Mouse (Mus musculus): ENCODE data around the gene Tgoln1. TPM values are rescaled to one million over a fixed set of nuclear protein-coding genes. Genes with fewer than 3 reads are reported as not detected.

The Tgoln1 gene
- polyA plus RNA-seq, 1 experiment = 0.11 TPM

GRCm38 (mm10) chr6:72653419-72653818, 36.6 kb upstream of the Tgoln1 start:
- Histone ChIP-seq H3K36me3 (ENCODE audit: control insufficient read depth) (no peaks in the 10 kb centered on the region), H3K4me1 (ENCODE audit: control insufficient read depth) (no peaks in the 10 kb centered on the region), H3K27me3 (ENCODE audit: control insufficient read depth) (no peaks in the 10 kb centered on the region), H3K4me3 (replicated peaks) (no peak overlapping the region), H3K9me3 (ENCODE audit: control insufficient read depth, low read length) (no peaks in the 10 kb centered on the region)
- TF ChIP-seq GATA1 (IDR thresholded peaks at IDR 0.05; ENCODE audit: low read length) (no peak), TAL1 (IDR thresholded peaks at IDR 0.05; ENCODE audit: low read length) (no peak)

DNA sequence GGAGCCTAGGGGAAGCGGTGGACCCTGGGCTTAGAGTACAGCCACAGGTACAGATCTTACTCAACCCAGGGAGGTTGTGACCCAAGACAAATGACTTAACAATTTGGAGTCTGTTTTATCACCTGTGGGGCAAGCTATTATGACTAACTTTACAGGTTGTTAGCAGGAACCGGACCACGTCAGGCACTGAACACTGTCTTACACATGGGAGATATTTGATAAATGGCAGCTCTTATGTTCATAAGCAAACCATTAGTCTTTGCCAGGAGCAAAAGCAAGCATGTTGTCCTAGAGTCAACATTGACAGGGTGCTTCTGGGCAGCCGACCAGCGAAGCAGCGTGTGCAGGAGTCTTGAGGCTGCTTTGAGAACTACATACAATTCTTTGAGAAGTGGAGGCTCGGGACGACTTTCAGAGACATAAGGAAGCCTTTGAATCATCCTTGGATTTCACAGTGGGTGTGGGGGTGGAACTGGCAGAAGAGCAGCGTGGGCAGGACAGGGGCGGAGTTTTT, 33.6 kb upstream of the Tgoln1 start:
- no peak overlapping the region for H3K4me3 ChIP-seq (replicated peaks)
- no peaks in the 10 kb centered on the region for H3K4me1 ChIP-seq (ENCODE audit: control insufficient read depth)
- no peaks in the 10 kb centered on the region for H3K9me3 ChIP-seq (ENCODE audit: control insufficient read depth, low read length)
- no peaks in the 10 kb centered on the region for H3K27me3 ChIP-seq (ENCODE audit: control insufficient read depth)
- TF ChIP-seq GATA1 (IDR thresholded peaks at IDR 0.05; ENCODE audit: low read length) (no peak), TAL1 (IDR thresholded peaks at IDR 0.05; ENCODE audit: low read length) (no peak)
- no peaks in the 10 kb centered on the region for H3K36me3 ChIP-seq (ENCODE audit: control insufficient read depth)

GRCm38 (mm10) chr6:72648002-72648595, 31.3 kb upstream of the Tgoln1 start:
- Histone ChIP-seq H3K4me1 (ENCODE audit: control insufficient read depth) (no peaks in the 10 kb centered on the region), H3K36me3 (ENCODE audit: control insufficient read depth) (no peaks in the 10 kb centered on the region), H3K27me3 (ENCODE audit: control insufficient read depth) (no peaks in the 10 kb centered on the region), H3K9me3 (ENCODE audit: control insufficient read depth, low read length) (no peaks in the 10 kb centered on the region), H3K4me3 (replicated peaks) (no peak overlapping the region)
- TF ChIP-seq GATA1 (IDR thresholded peaks at IDR 0.05; ENCODE audit: low read length) (no peak), TAL1 (IDR thresholded peaks at IDR 0.05; ENCODE audit: low read length) (no peak)

DNA sequence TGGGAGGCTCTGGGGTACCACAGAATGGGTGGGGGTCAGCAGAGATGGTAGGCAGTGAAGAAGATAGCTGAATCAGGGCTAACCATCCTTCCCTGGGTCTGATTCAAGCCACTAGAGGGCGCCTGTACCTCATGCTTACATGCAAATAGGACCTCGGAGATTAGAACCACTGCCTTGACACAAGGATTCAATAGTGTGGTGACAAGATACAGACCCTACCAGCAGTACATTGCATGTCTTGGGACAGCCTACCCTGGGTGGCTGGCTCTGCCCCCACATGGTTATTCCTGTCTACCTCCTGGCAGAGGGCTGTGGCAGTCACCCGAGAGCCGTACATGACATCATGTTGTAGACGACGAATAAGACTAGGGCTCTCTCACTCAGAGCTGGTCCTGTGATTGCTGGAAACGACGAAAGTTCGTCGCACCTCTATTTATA, 30.6 kb upstream of the Tgoln1 start:
- TF ChIP-seq GATA1 (IDR thresholded peaks at IDR 0.05; ENCODE audit: low read length) (no peak), TAL1 (IDR thresholded peaks at IDR 0.05; ENCODE audit: low read length) (no peak)
- Histone ChIP-seq H3K4me1 (ENCODE audit: control insufficient read depth) (no peaks in the 10 kb centered on the region), H3K27me3 (ENCODE audit: control insufficient read depth) (no peaks in the 10 kb centered on the region), H3K36me3 (ENCODE audit: control insufficient read depth) (no peaks in the 10 kb centered on the region), H3K4me3 (replicated peaks) (no peak overlapping the region), H3K9me3 (ENCODE audit: control insufficient read depth, low read length) (no peaks in the 10 kb centered on the region)

DNA sequence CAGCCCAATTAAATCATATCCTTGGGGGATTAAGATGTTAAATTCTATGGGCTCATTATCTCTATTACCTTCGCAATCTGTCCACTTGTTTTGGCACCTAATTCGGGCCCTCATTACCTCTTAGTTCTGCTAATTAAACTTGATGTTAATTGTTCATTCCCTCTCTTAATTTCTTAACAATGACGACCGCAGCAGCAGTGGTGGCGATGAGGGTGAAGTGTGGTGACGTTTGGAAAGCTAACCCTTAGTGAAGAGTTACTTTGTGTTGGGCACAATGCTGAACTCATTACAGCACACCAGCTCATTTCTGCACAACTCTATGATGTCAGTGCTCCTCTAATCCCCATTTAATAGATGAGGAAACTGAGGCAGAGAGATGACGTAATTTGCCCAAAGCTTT, 28.6 kb upstream of the Tgoln1 start:
- Histone ChIP-seq H3K4me1 (ENCODE audit: control insufficient read depth) (no peaks in the 10 kb centered on the region), H3K4me3 (replicated peaks) (no peak overlapping the region), H3K27me3 (ENCODE audit: control insufficient read depth) (no peaks in the 10 kb centered on the region), H3K9me3 (ENCODE audit: control insufficient read depth, low read length) (no peaks in the 10 kb centered on the region), H3K36me3 (ENCODE audit: control insufficient read depth) (no peaks in the 10 kb centered on the region)
- TF ChIP-seq TAL1 (IDR thresholded peaks at IDR 0.05; ENCODE audit: low read length) (no peak), GATA1 (IDR thresholded peaks at IDR 0.05; ENCODE audit: low read length) (no peak)

GRCm38 (mm10) chr6:72644576-72644975, 27.8 kb upstream of the Tgoln1 start:
- Histone ChIP-seq H3K4me1 (ENCODE audit: control insufficient read depth) (no peaks in the 10 kb centered on the region; the same call in 1 of the 2 replicates), H3K9me3 (ENCODE audit: control insufficient read depth, low read length) (no peaks in the 10 kb centered on the region), H3K27me3 (ENCODE audit: control insufficient read depth) (no peaks in the 10 kb centered on the region), H3K4me3 (replicated peaks) (no peak overlapping the region), H3K36me3 (ENCODE audit: control insufficient read depth) (no peaks in the 10 kb centered on the region)
- TF ChIP-seq TAL1 (IDR thresholded peaks at IDR 0.05; ENCODE audit: low read length) = no peak
- TF ChIP-seq GATA1 (IDR thresholded peaks at IDR 0.05; ENCODE audit: low read length) = no peak

GRCm38 (mm10) chr6:72641218-72641954, 24.6 kb upstream of the Tgoln1 start:
- H3K36me3 ChIP-seq (ENCODE audit: control insufficient read depth) = no peaks in the 10 kb centered on the region
- TF ChIP-seq TAL1 (IDR thresholded peaks at IDR 0.05; ENCODE audit: low read length) = no peak
- TF ChIP-seq GATA1 (IDR thresholded peaks at IDR 0.05; ENCODE audit: low read length) = no peak
- no peaks in the 10 kb centered on the region for H3K27me3 ChIP-seq (ENCODE audit: control insufficient read depth)
- H3K4me1 ChIP-seq (ENCODE audit: control insufficient read depth) = no peaks in the 10 kb centered on the region; the same call in 1 of the 2 replicates
- no peaks in the 10 kb centered on the region for H3K9me3 ChIP-seq (ENCODE audit: control insufficient read depth, low read length)
- no peak overlapping the region for H3K4me3 ChIP-seq (replicated peaks)

DNA sequence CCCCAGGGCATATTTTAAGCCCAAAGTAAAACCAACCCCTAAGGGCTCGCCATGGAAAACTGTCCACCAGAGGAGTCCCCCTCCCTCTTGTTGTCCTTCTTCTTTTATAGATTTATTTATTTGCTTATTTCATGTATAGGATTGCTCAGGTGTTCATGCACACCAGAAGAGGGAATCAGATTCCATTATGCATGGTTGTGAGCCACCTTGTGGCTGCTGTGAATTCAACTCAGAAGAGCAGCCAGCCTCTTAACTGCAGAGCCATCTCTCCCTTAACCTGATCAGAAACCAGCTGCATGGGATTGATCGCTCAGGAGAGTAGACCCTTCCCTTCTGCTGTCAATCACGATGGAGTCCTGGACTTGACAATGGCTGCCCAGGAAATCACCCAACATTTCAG, 20.1 kb upstream of the Tgoln1 start:
- TF ChIP-seq GATA1 (IDR thresholded peaks at IDR 0.05; ENCODE audit: low read length) = no peak
- TF ChIP-seq TAL1 (IDR thresholded peaks at IDR 0.05; ENCODE audit: low read length) = no peak
- H3K9me3 ChIP-seq (ENCODE audit: control insufficient read depth, low read length) = no peaks in the 10 kb centered on the region
- H3K36me3 ChIP-seq (ENCODE audit: control insufficient read depth) = no peaks in the 10 kb centered on the region; the same call in 1 of the 2 replicates
- H3K4me1 ChIP-seq (ENCODE audit: control insufficient read depth) = peaks cover 3% of the 10 kb centered on the region; the same call in 1 of the 2 replicates
- H3K4me3 ChIP-seq (replicated peaks) = no peak overlapping the region
- H3K27me3 ChIP-seq (ENCODE audit: control insufficient read depth) = no peaks in the 10 kb centered on the region

DNA sequence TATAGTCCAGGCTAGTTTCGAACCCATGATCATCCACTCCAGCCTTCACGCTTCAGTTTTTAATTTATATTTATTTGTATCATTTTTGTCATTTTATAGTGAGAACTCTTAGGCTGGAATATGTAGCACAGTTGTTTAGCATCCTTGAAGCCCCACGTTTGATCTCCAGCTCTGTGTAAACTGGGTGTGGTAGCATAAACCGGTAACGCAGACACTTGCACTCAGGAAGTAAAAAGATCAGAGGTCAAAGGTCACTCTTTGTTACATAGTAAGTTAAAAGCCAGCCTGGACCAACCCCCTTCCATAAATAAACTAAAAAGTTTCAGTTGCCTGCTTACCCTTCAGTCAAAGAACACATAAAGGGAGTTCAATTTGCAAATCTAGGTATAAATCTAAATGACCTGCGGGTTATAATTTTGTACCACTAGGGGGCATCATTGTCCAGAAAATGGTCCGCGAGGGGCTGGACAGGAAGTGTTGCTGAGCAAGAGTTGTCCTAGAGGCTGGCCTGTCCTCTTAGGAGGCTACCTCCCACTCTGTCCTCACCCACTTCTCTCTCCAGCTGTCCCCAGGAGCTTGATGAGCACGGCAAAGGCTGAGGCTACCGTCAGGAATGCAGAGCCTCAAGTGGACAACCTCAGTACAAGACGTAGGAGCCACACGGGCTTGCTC, 19.1 kb upstream of the Tgoln1 start:
- H3K4me3 ChIP-seq (replicated peaks) = no peak overlapping the region
- H3K9me3 ChIP-seq (ENCODE audit: control insufficient read depth, low read length) = no peaks in the 10 kb centered on the region
- peaks cover 3% of the 10 kb centered on the region; the same call in 1 of the 2 replicates for H3K4me1 ChIP-seq (ENCODE audit: control insufficient read depth)
- TF ChIP-seq GATA1 (IDR thresholded peaks at IDR 0.05; ENCODE audit: low read length) (no peak), TAL1 (IDR thresholded peaks at IDR 0.05; ENCODE audit: low read length) (no peak)
- H3K27me3 ChIP-seq (ENCODE audit: control insufficient read depth) = no peaks in the 10 kb centered on the region
- no peaks in the 10 kb centered on the region; the same call in 1 of the 2 replicates for H3K36me3 ChIP-seq (ENCODE audit: control insufficient read depth)
